Mouse (Mus musculus) kidney, postnatal 25 days (tissue): ENCODE measurements around the gene Grpr.

ENCODE experiments used
- DNase-seq, 2 experiments: peaks; one replicate each; pipeline ENCODE4 v3.0.0; 2021; ENCODE audit warnings: mixed read lengths in 2 of 2

The Grpr gene

DNA sequence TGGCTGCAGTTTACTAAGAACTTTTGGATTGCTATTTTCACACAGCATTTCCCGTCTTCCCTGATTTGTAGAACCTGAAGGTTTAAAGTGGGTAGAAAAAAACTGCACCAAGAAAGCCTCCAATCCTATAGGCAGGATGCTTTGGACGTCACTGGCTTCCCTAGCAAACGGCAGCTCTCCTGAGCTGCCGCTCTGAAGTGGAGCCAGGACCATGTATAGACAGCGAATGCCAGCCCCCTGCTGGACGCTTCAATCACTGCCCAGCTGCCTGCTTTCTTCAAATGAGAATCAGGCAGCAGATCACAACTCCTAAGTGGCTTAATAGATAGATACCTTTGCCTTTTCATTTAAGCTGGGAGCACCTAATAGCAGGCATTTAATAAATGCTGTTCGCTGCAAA, at the start of gene Grpr:
Gene Grpr (minus strand): TSS at position 12 of the 400 bp plus-strand sequence.
- peak; percentile 53 to 57 for DNase-seq

DNA sequence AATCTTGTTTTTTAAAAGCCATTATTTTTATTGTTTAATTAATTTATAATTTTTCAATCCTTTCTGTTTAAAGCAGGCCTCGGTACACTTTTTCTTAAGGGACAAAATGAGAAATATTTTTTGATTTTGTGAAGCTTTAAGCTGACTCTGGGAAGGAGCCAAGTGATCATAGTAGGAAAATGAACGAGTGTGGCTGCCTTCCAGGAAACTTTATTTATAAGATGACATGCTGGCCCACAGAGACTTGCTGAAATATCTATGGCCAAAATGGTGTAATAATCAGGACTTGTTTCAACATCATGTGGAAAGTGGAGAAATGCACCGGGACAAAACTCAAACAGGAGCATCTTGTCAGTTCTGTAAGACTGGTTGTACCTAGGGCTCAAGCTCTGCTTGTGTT, 11.0 kb upstream of the Grpr start:
- DNase-seq: no peak

DNA sequence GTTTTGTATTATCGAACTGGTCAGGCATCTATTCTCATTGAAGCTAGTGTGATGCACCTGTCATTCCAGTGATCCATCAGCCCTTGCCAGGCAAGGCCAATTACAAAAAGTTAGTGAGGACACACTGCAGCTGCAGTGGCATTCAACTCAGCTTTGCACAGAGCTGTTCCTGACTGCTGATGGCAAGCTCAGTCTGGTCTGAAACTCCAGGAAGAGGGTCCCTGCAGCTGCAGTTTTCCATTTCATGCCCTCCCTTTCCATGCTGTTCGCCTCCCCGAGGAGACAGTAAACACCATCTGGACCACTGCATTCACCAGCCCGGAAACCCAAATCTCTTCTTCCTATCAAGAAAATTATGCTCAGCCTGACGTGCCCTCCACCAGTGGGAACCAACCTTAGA, 2.4 kb downstream of the Grpr start:
- no peak for DNase-seq

- no peak for DNase-seq
Observed at GRCm38 (mm10) chrX:163532836-163533235, 16.6 kb downstream of the Grpr start.

DNA sequence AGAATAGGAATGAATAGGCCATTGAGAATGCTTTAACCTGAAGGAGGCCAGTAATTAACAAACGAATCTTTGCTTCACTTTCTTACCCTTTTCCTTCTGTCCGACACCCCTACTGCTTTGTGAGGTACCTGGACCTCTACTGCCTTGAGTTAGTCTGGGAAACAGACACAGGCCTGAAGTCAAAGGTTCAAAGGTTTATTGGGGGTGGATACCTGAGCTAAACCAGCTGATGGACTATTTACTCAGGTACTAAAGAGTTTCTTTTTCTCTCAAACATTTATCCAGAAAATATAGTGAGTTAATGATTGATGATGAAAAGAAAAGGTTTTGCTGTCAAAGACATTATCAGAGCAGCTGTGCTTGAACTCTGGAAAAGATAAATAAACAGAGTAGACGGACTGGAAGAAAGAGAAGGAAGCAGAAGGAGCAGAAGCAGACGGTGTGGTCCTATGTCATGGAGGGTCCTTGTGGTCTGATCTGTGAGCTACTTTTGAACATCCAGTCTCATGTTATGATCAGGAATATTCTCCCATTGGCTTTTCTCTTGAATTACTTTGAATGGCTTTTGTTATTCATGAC, 30.4 kb downstream of the Grpr start:
- DNase-seq: no peak

DNA sequence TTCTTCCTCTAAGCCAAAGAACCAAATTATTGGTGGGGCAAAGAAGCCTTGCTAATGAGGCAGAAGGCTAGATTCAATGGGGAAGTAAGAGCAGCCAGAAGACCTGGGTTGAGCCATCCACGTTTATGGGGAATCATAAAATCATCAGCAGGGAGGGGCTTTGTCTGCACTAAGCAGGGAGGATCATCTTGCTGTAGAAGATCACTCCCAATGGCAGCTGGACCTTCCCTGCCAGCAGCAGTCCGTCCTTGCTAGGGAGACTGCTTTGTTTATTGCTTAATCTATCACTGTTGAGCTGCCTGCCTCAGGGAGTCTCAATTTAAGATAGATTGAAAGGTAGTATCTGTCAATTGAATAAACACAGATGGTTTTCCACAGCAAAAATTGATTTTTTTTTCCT, 37.7 kb downstream of the Grpr start:
- no peak for DNase-seq

- no peak for DNase-seq
Observed at GRCm38 (mm10) chrX:163502088-163502487, 47.4 kb downstream of the Grpr start.
